Mouse (Mus musculus): Measurements from ENCODE around the gene Fbxo7. TPM values are rescaled to one million over a fixed set of nuclear protein-coding genes. Genes with fewer than 3 reads are reported as not detected.

The Fbxo7 gene
- total RNA-seq (2014; fragmentation: Nextera tagmentation) (45.3 and 65.0 TPM in 2 replicates), total RNA-seq (2017) (44.6 and 53.3 TPM in 2 replicates), polyA plus RNA-seq (2012) (16.9 and 20.8 TPM in 2 replicates)

- no peaks in the 10 kb centered on the region for H3K9me3 ChIP-seq (replicated peaks)
- H3K4me3 ChIP-seq (ENCODE audit: low read depth, low read length) = peak within 1 kb of the TSS; percentile 90
- H3K36me3 ChIP-seq (replicated peaks) = peaks cover 18% of the 10 kb centered on the region
- H3K4me1 ChIP-seq (ENCODE audit: insufficient read depth, low read depth, low read length) = peaks cover 35% of the 10 kb centered on the region
- DNase-seq (ENCODE audit: low spot score) = peak; percentile 87
- ATAC-seq (ENCODE audit: extremely low read depth, insufficient number of reproducible peaks, low FRiP score, poor library complexity, severe bottlenecking) = peak; percentile 51
- H3K27me3 ChIP-seq (ENCODE audit: insufficient read depth, low read length) = no peaks in the 10 kb centered on the region
- TF ChIP-seq GATA2 (IDR thresholded peaks at IDR 0.05; ENCODE audit: borderline replicate concordance, low read depth, low read length) (no peak), CTCF (IDR thresholded peaks at IDR 0.05; ENCODE audit: low read depth, low read length) (peak; percentile 90), TAL1 (conservative IDR thresholded peaks at IDR 0.05; ENCODE audit: low read depth, low read length) (no peak), POLR2AphosphoS5 (IDR thresholded peaks at IDR 0.05; ENCODE audit: insufficient replicate concordance, low read depth, low read length) (no peak), GATA1 (IDR thresholded peaks at IDR 0.05; ENCODE audit: borderline replicate concordance, low read length) (no peak)
Observed at GRCm38 (mm10) chr10:86021749-86022473, at the start of gene Fbxo7. Gene Fbxo7, plus strand, starts transcription at chr10:86021972.

- TF ChIP-seq TAL1 (conservative IDR thresholded peaks at IDR 0.05; ENCODE audit: low read depth, low read length) = no peak
- TF ChIP-seq GATA1 (IDR thresholded peaks at IDR 0.05; ENCODE audit: borderline replicate concordance, low read length) = no peak
- TF ChIP-seq CTCF (IDR thresholded peaks at IDR 0.05; ENCODE audit: low read depth, low read length) = no peak
- TF ChIP-seq GATA2 (IDR thresholded peaks at IDR 0.05; ENCODE audit: borderline replicate concordance, low read depth, low read length) = no peak
- no peak for TF ChIP-seq POLR2AphosphoS5 (IDR thresholded peaks at IDR 0.05; ENCODE audit: insufficient replicate concordance, low read depth, low read length)
- H3K4me3 ChIP-seq (ENCODE audit: low read depth, low read length) = no peak overlapping the region
Observed at GRCm38 (mm10) chr10:85972915-85973314, 48.9 kb upstream of the Fbxo7 start.

GRCm38 (mm10) chr10:85989412-85990115 is 32.2 kb upstream of the Fbxo7 start:
- Histone ChIP-seq H3K27me3 (ENCODE audit: insufficient read depth, low read length) (peaks cover 10% of the 10 kb centered on the region; the same call in 1 of the 2 replicates), H3K4me1 (ENCODE audit: insufficient read depth, low read depth, low read length) (no peaks in the 10 kb centered on the region), H3K36me3 (replicated peaks) (no peaks in the 10 kb centered on the region), H3K9me3 (replicated peaks) (no peaks in the 10 kb centered on the region), H3K4me3 (ENCODE audit: low read depth, low read length) (no peak overlapping the region)
- no peak for DNase-seq (ENCODE audit: low spot score)
- TF ChIP-seq POLR2AphosphoS5 (IDR thresholded peaks at IDR 0.05; ENCODE audit: insufficient replicate concordance, low read depth, low read length) = no peak
- TF ChIP-seq CTCF (IDR thresholded peaks at IDR 0.05; ENCODE audit: low read depth, low read length) = no peak
- TF ChIP-seq GATA2 (IDR thresholded peaks at IDR 0.05; ENCODE audit: borderline replicate concordance, low read depth, low read length) = no peak
- no peak for TF ChIP-seq TAL1 (conservative IDR thresholded peaks at IDR 0.05; ENCODE audit: low read depth, low read length)
- no peak for TF ChIP-seq GATA1 (IDR thresholded peaks at IDR 0.05; ENCODE audit: borderline replicate concordance, low read length)
- no peak for ATAC-seq (ENCODE audit: extremely low read depth, insufficient number of reproducible peaks, low FRiP score, poor library complexity, severe bottlenecking)

More at GRCm38 (mm10) chr10:85972915-85973314, 48.9 kb upstream of the Fbxo7 start:
- DNase-seq (ENCODE audit: low spot score) = no peak
- Histone ChIP-seq H3K27me3 (ENCODE audit: insufficient read depth, low read length) (peaks cover 31% of the 10 kb centered on the region), H3K9me3 (replicated peaks) (0 out of 2 replicates have a peak, but pooled peaks cover 2% of the 10 kb centered on the region), H3K36me3 (replicated peaks) (no peaks in the 10 kb centered on the region), H3K4me1 (ENCODE audit: insufficient read depth, low read depth, low read length) (no peaks in the 10 kb centered on the region)
- no peak for ATAC-seq (ENCODE audit: extremely low read depth, insufficient number of reproducible peaks, low FRiP score, poor library complexity, severe bottlenecking)

GRCm38 (mm10) chr10:85992412-85992811 is 29.4 kb upstream of the Fbxo7 start:
- ATAC-seq (ENCODE audit: extremely low read depth, insufficient number of reproducible peaks, low FRiP score, poor library complexity, severe bottlenecking) (no peak), DNase-seq (ENCODE audit: low spot score) (no peak)
- Histone ChIP-seq H3K9me3 (replicated peaks) (no peaks in the 10 kb centered on the region), H3K4me1 (ENCODE audit: insufficient read depth, low read depth, low read length) (no peaks in the 10 kb centered on the region), H3K36me3 (replicated peaks) (no peaks in the 10 kb centered on the region), H3K27me3 (ENCODE audit: insufficient read depth, low read length) (peaks cover 3% of the 10 kb centered on the region), H3K4me3 (ENCODE audit: low read depth, low read length) (no peak overlapping the region)
- TF ChIP-seq CTCF (IDR thresholded peaks at IDR 0.05; ENCODE audit: low read depth, low read length) (no peak), GATA2 (IDR thresholded peaks at IDR 0.05; ENCODE audit: borderline replicate concordance, low read depth, low read length) (no peak), TAL1 (conservative IDR thresholded peaks at IDR 0.05; ENCODE audit: low read depth, low read length) (no peak), POLR2AphosphoS5 (IDR thresholded peaks at IDR 0.05; ENCODE audit: insufficient replicate concordance, low read depth, low read length) (no peak)

- Histone ChIP-seq H3K4me1 (ENCODE audit: insufficient read depth, low read depth, low read length) (no peaks in the 10 kb centered on the region), H3K27me3 (ENCODE audit: insufficient read depth, low read length) (peaks cover 8% of the 10 kb centered on the region), H3K4me3 (ENCODE audit: low read depth, low read length) (no peak overlapping the region), H3K9me3 (replicated peaks) (no peaks in the 10 kb centered on the region), H3K36me3 (replicated peaks) (no peaks in the 10 kb centered on the region)
- DNase-seq (ENCODE audit: low spot score) (no peak), ATAC-seq (ENCODE audit: extremely low read depth, insufficient number of reproducible peaks, low FRiP score, poor library complexity, severe bottlenecking) (no peak)
- TF ChIP-seq CTCF (IDR thresholded peaks at IDR 0.05; ENCODE audit: low read depth, low read length) (no peak), GATA2 (IDR thresholded peaks at IDR 0.05; ENCODE audit: borderline replicate concordance, low read depth, low read length) (no peak), TAL1 (conservative IDR thresholded peaks at IDR 0.05; ENCODE audit: low read depth, low read length) (no peak), GATA1 (IDR thresholded peaks at IDR 0.05; ENCODE audit: borderline replicate concordance, low read length) (no peak), POLR2AphosphoS5 (IDR thresholded peaks at IDR 0.05; ENCODE audit: insufficient replicate concordance, low read depth, low read length) (no peak)
Observed at GRCm38 (mm10) chr10:85993836-85994235, 27.9 kb upstream of the Fbxo7 start.

GRCm38 (mm10) chr10:85994543-85995104 is 27.1 kb upstream of the Fbxo7 start:
- H3K9me3 ChIP-seq (replicated peaks) = no peaks in the 10 kb centered on the region
- ATAC-seq (ENCODE audit: extremely low read depth, insufficient number of reproducible peaks, low FRiP score, poor library complexity, severe bottlenecking) (no peak), DNase-seq (ENCODE audit: low spot score) (no peak)
- H3K27me3 ChIP-seq (ENCODE audit: insufficient read depth, low read length) = peaks cover 8% of the 10 kb centered on the region
- no peak overlapping the region for H3K4me3 ChIP-seq (ENCODE audit: low read depth, low read length)
- no peaks in the 10 kb centered on the region for H3K4me1 ChIP-seq (ENCODE audit: insufficient read depth, low read depth, low read length)
- H3K36me3 ChIP-seq (replicated peaks) = no peaks in the 10 kb centered on the region
- TF ChIP-seq POLR2AphosphoS5 (IDR thresholded peaks at IDR 0.05; ENCODE audit: insufficient replicate concordance, low read depth, low read length) (no peak), TAL1 (conservative IDR thresholded peaks at IDR 0.05; ENCODE audit: low read depth, low read length) (no peak), CTCF (IDR thresholded peaks at IDR 0.05; ENCODE audit: low read depth, low read length) (no peak), GATA2 (IDR thresholded peaks at IDR 0.05; ENCODE audit: borderline replicate concordance, low read depth, low read length) (no peak), GATA1 (IDR thresholded peaks at IDR 0.05; ENCODE audit: borderline replicate concordance, low read length) (no peak)

Measured in G1E (cell line).